Mouse (Mus musculus) kidney, embryonic 16.5 days (tissue): Measurements from ENCODE around the gene Uso1. TPM values are rescaled to one million over a fixed set of nuclear protein-coding genes. Genes with fewer than 3 reads are reported as not detected.
A peak's percentile ranks its signal among the peaks of the same experiment; 100 is the strongest.

Source experiments
- ATAC-seq: fragments of 200-750 bp; cut with Nextera tagmentation; 2 replicates; pipeline ENCODE4 v1.8.0; 2017; ENCODE audit warnings: moderate TSS enrichment; ENCODE audit not compliant: low FRiP score, low TSS enrichment
- H3K27ac ChIP-seq: fragments of 300-500 bp; sonication (generic); 2 replicates; pipeline ENCODE4 v1.5.1; 2014; ENCODE audit warnings: low read length
- H3K27me3 ChIP-seq: fragments of 300-500 bp; sonication (generic); 2 replicates; pipeline ENCODE4 v1.6.1; 2014; ENCODE audit warnings: low read length, control low read depth, mixed read lengths; ENCODE audit not compliant: insufficient read depth
- H3K36me3 ChIP-seq: fragments of 300-500 bp; sonication (generic); 2 replicates; pipeline ENCODE4 v1.6.1; 2014; ENCODE audit warnings: low read length, control low read depth, mixed read lengths; ENCODE audit not compliant: insufficient read depth
- H3K4me1 ChIP-seq: fragments of 300-500 bp; sonication (generic); 2 replicates; pipeline ENCODE4 v1.6.1; 2014; ENCODE audit warnings: low read length, control low read depth, mixed read lengths; ENCODE audit not compliant: insufficient read depth
- H3K4me2 ChIP-seq: fragments of 300-500 bp; sonication (generic); replicated peaks from 2 replicates; pipeline ENCODE4 v1.6.1; 2014; ENCODE audit warnings: low read depth, low read length
- H3K4me3 ChIP-seq: fragments of 300-500 bp; sonication (generic); 2 replicates; pipeline ENCODE4 v1.5.1; 2014; ENCODE audit warnings: mild to moderate bottlenecking, low read length
- H3K9ac ChIP-seq: fragments of 300-500 bp; sonication (generic); replicated peaks from 2 replicates; pipeline ENCODE4 v1.6.1; 2014; ENCODE audit warnings: low read length
- H3K9me3 ChIP-seq: fragments of 300-500 bp; sonication (generic); 2 replicates; pipeline ENCODE4 v1.6.1; 2016; ENCODE audit warnings: low read length, control low read depth
- WGBS: fragments of 180-500 bp; shearing (Covaris S2); extraction: QIAGEN DNeasy Blood & Tissue Kit; methylation state at CpG from one replicate; pipeline ENCODE4 v1.1.7; 2014; 5-methylcytosine and 5-hydroxymethylcytosine counted together
- polyA plus RNA-seq: library from polyadenylated mRNA; unstranded; fragments of >200 nt; fragmentation: Nextera tagmentation; extraction: Ambion mirVana; gene quantifications from 2 replicates; pipeline ENCODE4 v1.2.1, GENCODE M21; 2015

The Uso1 gene
- polyA plus RNA-seq, result 40.0 and 40.5 TPM in 2 replicates

DNA sequence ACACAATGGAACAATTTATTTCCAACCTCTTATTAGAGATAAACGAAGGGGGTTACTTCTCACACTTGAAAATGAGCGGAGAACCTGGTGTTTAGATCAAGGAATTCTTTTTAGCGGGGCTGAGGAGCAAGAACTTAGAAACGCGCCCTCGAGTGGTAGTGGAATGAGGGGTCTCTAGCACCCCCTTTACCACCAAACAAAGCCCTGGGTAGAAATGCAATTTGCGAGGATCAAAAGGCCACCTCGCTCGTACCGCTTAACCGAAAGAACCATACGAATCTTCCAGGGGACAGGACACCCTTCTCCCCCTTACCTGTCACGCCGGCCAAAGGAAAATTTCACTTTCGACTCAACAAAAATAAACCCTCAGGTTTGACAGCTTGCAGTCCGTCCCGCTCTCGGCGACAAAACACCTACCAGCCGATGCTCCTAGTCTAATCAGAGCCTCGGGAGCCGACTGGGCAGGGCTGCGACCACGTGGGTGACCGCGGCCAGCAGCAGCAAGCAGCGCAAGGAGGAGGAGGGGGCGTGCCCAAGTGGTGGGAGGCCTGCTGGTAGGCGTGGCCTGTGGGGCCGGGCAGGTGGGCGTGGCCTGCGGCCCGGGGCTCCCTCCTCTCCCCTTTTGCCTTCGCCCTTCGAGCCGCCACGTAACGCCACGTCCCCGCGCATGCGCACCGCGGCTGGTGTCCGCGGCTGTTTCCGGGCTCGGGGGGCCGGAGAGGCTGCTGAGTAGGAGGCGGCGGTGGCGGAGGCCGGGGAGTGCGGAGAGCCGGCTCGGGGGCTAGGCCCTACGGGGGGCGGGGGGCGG lies at the start of gene Uso1:
Uso1 (plus strand) TSS at position 700 of the 808 bp plus-strand sequence.
- Histone ChIP-seq H3K9ac (peak within 1 kb of the TSS; percentile 87), H3K27ac (peak within 1 kb of the TSS; percentile 68), H3K4me3 (peak within 1 kb of the TSS; percentile 91), H3K27me3 (no peaks in the 10 kb centered on the region), H3K4me2 (peak within 1 kb of the TSS; percentile 91), H3K36me3 (no peaks in the 10 kb centered on the region), H3K9me3 (no peaks in the 10 kb centered on the region), H3K4me1 (peaks cover 22% of the 10 kb centered on the region)
- under 1% methylated on average over 56 of the region's 59 CpGs for WGBS
- peak; percentile 98 for ATAC-seq

DNA sequence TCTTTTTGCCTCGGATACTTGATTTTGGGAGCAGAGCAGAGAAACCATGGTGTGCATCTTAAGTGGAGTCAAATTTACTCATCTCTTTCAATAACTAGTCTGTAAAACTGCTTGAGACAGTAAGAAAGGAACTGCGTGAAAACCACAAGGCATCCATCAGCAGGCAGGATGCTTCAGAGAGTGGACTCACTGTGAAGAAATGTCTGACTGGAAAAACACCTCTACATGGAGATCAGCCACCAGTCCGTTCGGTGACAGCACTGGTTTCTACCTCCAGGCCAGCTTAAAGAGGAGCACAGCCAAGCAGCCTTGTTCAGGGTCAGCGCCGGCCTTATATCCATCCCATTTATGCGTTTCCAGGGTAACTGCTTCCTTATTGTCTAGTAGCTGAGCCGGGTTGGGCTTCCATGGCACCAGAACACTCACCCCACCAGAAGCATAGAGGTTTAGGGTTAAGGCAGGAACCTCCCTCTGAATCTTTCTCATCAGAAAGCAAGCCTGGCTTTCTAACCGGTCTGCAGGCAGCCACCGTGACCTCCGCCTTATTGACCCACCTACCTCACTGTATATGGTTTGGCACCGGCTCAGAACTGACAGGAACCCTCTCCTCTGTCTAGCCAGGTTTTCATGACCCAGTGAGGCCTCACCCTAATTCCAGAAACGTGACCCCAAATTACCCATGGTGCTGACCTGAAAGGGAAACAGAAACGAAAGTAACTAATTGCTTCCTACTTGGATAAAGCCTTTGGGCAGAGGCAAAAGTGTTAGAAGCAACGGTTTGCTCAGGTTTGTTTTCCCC lies 44.3 kb upstream of the Uso1 start:
- no peaks in the 10 kb centered on the region for H3K9me3 ChIP-seq
- no peak overlapping the region for H3K27ac ChIP-seq
- ATAC-seq, result peak; percentile 54; the same call in 1 of the 2 replicates
- H3K4me2 ChIP-seq, result 0 out of 2 replicates have a peak overlapping the region, but pooled peaks have one; percentile 5
- H3K4me1 ChIP-seq, result peaks cover 7% of the 10 kb centered on the region; the same call in 1 of the 2 replicates
- no peak overlapping the region for H3K4me3 ChIP-seq
- 50% methylated on average over 15 of the region's 15 CpGs for WGBS
- H3K36me3 ChIP-seq, result no peaks in the 10 kb centered on the region
- no peaks in the 10 kb centered on the region for H3K27me3 ChIP-seq
- no peak overlapping the region for H3K9ac ChIP-seq

DNA sequence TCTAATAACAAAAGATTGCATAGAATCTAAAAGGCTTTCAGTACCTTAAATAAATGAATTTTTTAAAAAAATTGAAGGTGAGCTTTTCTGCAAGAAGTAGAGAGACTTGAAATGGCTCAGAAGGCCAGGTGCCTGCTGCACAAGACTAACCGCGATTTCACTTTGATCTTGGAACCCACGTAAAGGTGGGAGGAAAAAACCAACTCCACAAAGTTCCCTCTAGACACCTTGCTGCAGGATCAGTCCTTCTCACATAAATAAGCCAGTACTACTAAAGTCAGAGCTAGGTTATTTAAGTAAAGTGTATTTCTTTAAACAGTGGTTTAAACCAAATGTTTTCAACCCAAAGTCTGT lies 43.7 kb upstream of the Uso1 start:
- Histone ChIP-seq H3K4me1 (peaks cover 11% of the 10 kb centered on the region; the same call in 1 of the 2 replicates), H3K9me3 (no peaks in the 10 kb centered on the region), H3K4me3 (no peak overlapping the region), H3K9ac (no peak overlapping the region), H3K36me3 (no peaks in the 10 kb centered on the region), H3K27ac (no peak overlapping the region), H3K4me2 (0 out of 2 replicates have a peak overlapping the region, but pooled peaks have one; percentile 5), H3K27me3 (no peaks in the 10 kb centered on the region)
- 65% methylated on average over 3 of the region's 3 CpGs for WGBS
- no peak for ATAC-seq

DNA sequence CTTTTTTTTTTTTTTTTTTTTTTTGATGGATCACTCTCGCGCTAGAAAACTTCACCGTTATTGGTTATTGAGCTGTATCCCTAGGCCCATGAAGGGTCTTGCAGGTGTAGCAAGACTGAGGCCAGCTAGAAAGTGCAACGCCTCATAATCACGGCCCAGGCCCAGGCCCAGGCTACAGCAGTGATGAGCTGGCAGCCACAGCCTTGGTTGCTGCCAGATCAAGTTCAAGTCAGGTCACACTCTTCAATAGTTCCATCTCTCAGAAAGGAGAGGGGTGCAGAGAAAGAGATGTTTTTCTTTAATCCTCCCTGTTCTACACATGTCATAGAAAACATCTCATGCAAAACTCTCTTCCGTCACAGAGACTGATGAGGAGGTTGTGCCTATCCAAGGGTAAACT lies 41.0 kb upstream of the Uso1 start:
- ATAC-seq, result no peak; the same call in 1 of the 2 replicates
- Histone ChIP-seq H3K9ac (no peak overlapping the region), H3K4me3 (no peak overlapping the region), H3K4me2 (no peak overlapping the region), H3K27me3 (no peaks in the 10 kb centered on the region), H3K27ac (no peak overlapping the region), H3K9me3 (no peaks in the 10 kb centered on the region), H3K4me1 (peaks cover 11% of the 10 kb centered on the region; the same call in 1 of the 2 replicates), H3K36me3 (no peaks in the 10 kb centered on the region)
- 83% methylated on average over 6 of the region's 6 CpGs for whole genome bisulfite sequencing

DNA sequence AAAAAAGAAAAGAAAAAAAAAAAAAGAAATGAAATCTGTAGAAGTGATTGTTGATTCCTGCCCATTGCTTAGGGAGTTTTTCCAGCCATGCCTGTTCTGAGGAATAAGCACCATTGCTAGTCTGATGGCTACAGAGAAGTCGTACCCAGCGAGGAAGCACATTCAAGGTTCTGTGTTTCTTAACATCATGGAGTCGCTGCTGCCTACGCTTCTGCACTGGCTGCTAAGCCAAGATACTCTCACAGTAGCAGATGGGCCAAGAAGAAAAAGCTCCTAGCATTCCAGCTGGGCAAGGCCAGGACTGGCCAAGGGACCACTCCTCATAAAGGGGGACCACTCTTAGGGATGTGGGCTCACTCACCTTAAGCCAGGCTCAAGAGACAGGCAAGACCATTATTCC lies 40.0 kb upstream of the Uso1 start:
- 90% methylated on average over 4 of the region's 4 CpGs for WGBS

DNA sequence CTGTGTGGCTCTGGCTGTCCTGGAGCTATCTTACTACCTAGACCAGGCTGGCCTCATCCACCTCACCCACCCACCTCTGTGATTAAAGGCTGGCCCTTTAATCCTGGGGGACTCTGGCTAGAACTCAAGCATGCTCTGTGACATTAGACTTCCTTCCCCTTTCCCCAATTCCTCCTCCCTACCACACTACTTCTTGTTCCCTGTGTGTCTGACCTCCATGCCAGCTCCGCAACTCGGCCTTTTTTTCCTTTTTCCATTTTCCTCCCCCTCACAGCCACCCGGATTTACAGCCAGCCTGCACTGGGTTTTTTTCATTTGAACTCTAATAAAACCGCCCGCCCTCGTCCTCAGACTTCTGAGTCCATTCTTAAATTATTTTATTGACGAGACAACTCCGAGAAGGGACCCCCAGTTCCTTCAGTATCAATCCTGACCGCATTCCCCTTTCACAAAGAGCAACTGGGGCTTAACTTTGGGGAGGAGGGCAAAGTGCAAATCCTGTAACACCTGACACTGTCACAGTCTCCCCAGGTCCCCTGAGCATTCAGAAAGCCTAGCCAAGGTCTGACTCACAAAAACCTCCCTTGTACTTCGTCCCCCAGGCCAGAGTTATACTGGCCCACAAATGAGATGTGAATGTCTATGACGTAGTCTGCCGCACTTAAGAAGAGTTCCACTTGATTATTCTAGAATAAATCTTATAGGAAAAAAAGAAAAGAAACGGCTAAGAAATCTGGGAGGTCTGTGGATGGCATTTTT lies 39.2 kb upstream of the Uso1 start:
- WGBS, result 31% methylated on average over 13 of the region's 13 CpGs
- Histone ChIP-seq H3K4me3 (no peak overlapping the region), H3K27ac (no peak overlapping the region), H3K9me3 (no peaks in the 10 kb centered on the region), H3K36me3 (no peaks in the 10 kb centered on the region), H3K27me3 (no peaks in the 10 kb centered on the region), H3K4me1 (peaks cover 19% of the 10 kb centered on the region), H3K9ac (no peak overlapping the region), H3K4me2 (peak overlapping the region; percentile 16; the same call in 1 of the 2 replicates)
- no peak for ATAC-seq

More for the DNA sequence above, 40.0 kb upstream of the Uso1 start:
- no peak for ATAC-seq
- Histone ChIP-seq H3K9ac (no peak overlapping the region), H3K4me1 (peaks cover 14% of the 10 kb centered on the region; the same call in 1 of the 2 replicates), H3K27ac (no peak overlapping the region), H3K36me3 (no peaks in the 10 kb centered on the region), H3K4me3 (no peak overlapping the region), H3K4me2 (no peak overlapping the region), H3K27me3 (no peaks in the 10 kb centered on the region), H3K9me3 (no peaks in the 10 kb centered on the region)

DNA sequence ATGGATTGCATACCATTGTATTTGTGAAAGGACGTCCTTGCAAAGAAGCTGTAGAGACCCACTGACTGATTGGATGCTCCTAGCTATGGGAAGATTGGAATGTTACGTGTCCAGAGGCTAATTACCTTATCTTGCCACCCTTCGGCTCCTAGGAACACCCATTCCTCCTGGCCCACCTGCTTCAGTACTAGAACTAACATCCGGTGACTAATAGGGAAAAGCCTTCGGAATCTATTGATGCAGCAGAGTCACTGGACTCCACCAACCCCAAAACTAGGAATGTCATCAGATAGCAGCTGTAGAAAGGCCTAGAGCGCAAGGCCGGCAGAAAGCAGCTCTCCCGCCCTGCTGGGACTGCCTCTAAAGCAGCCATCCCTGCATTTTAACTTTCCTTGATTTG lies 36.1 kb upstream of the Uso1 start:
- 87% methylated on average over 8 of the region's 8 CpGs for WGBS
- no peaks in the 10 kb centered on the region for H3K27me3 ChIP-seq
- H3K36me3 ChIP-seq, result no peaks in the 10 kb centered on the region
- no peak overlapping the region for H3K4me2 ChIP-seq
- no peak for ATAC-seq
- peaks cover 16% of the 10 kb centered on the region for H3K4me1 ChIP-seq
- no peak overlapping the region for H3K27ac ChIP-seq
- no peak overlapping the region for H3K4me3 ChIP-seq
- H3K9me3 ChIP-seq, result no peaks in the 10 kb centered on the region
- no peak overlapping the region for H3K9ac ChIP-seq

DNA sequence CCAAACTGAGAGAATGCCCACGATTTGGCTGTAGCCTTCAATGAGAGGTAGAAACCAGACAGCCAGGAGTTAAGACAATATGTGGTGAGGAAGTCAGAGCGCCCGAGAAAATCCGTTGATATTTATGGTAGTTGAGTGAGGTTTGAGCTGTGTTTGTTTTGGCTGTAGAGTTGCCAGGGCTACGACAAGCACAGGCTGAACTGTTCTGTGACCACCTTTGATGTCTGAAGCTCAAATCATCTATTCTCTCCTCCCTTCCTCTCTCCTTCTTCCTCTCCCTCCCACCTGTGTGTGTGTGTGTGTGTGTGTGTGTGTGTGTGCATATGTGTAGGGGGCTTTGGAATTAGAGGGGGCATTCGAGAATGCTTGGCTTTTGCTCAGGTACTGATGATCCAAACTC lies 34.7 kb upstream of the Uso1 start:
- WGBS, result 20% methylated on average over 6 of the region's 6 CpGs
- ATAC-seq, result peak; percentile 43
- Histone ChIP-seq H3K4me2 (peak overlapping the region; percentile 23; the same call in 1 of the 2 replicates), H3K27me3 (no peaks in the 10 kb centered on the region), H3K36me3 (no peaks in the 10 kb centered on the region), H3K4me1 (peaks cover 16% of the 10 kb centered on the region), H3K9me3 (no peaks in the 10 kb centered on the region), H3K9ac (no peak overlapping the region), H3K4me3 (no peak overlapping the region), H3K27ac (no peak overlapping the region)

DNA sequence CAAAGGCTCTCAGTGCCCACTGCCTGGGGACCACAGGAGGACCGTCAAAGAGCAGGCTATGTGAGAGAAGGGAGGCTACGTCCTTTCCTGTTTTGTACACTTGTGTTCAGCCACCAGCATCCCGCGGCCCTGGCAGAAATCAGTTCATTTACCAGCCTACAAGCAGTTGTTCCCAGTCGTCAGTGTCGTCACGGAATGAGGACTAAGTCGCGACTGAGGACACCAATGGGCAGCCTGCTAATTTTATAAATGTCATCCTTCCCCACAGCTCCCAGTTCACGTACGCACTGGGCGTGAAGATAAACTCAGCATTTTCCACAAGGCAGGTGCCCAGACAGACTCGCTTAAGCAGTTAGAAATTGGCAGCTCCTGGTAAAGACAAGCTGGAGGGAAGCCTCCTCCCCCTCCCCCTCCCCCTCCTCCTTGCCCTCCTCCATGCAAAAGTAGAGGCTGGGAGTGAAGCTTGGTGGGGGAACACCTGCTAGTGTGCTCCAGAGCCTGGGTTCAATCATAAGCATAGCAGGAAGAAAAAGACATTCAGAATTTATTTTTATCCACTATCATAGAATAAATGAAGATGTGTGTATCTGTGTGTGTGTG lies 33.8 kb upstream of the Uso1 start:
- no peak for ATAC-seq
- WGBS, result 77% methylated on average over 13 of the region's 13 CpGs
- peaks cover 11% of the 10 kb centered on the region for H3K4me1 ChIP-seq

More for the DNA sequence above, 33.8 kb upstream of the Uso1 start:
- no peaks in the 10 kb centered on the region for H3K9me3 ChIP-seq
- no peaks in the 10 kb centered on the region for H3K36me3 ChIP-seq
- H3K27me3 ChIP-seq, result no peaks in the 10 kb centered on the region
- no peak overlapping the region for H3K9ac ChIP-seq
- no peak overlapping the region for H3K4me3 ChIP-seq
- no peak overlapping the region for H3K4me2 ChIP-seq
- no peak overlapping the region for H3K27ac ChIP-seq
